Mouse (Mus musculus) thymus, postnatal 4 days (tissue): ENCODE measurements around the gene Dclk1.

ENCODE experiments used
- DNase-seq: peaks from one replicate; pipeline ENCODE4 v3.0.0; 2021

Dclk1 gene

GRCm38 (mm10) chr3:55406616-55407015 lies 164.5 kb downstream of the Dclk1 start:
- no peak for DNase-seq

GRCm38 (mm10) chr3:55411547-55411946 lies 169.4 kb downstream of the Dclk1 start:
- peak; percentile 37 for DNase-seq

GRCm38 (mm10) chr3:55415527-55415950 lies 173.4 kb downstream of the Dclk1 start:
- peak; percentile 39 for DNase-seq

- no peak for DNase-seq
Observed at GRCm38 (mm10) chr3:55418845-55419244, 176.7 kb downstream of the Dclk1 start.

GRCm38 (mm10) chr3:55419334-55419733 lies 177.2 kb downstream of the Dclk1 start:
- no peak for DNase-seq

- DNase-seq = no peak
Observed at GRCm38 (mm10) chr3:55420436-55421083, 178.4 kb downstream of the Dclk1 start.

GRCm38 (mm10) chr3:55423640-55424397 lies 181.7 kb downstream of the Dclk1 start:
- DNase-seq = no peak

GRCm38 (mm10) chr3:55430022-55430549 lies 187.9 kb downstream of the Dclk1 start:
- DNase-seq = no peak

GRCm38 (mm10) chr3:55431223-55431622 lies 189.1 kb downstream of the Dclk1 start:
- DNase-seq = no peak

GRCm38 (mm10) chr3:55434276-55434675 lies 192.1 kb downstream of the Dclk1 start:
- no peak for DNase-seq

- no peak for DNase-seq
Observed at GRCm38 (mm10) chr3:55438824-55439446, 196.8 kb downstream of the Dclk1 start.

GRCm38 (mm10) chr3:55440342-55440741 lies 198.2 kb downstream of the Dclk1 start:
- DNase-seq = no peak

- no peak for DNase-seq
Observed at GRCm38 (mm10) chr3:55442012-55442645, 200.0 kb downstream of the Dclk1 start.

- DNase-seq = no peak
Observed at GRCm38 (mm10) chr3:55443271-55443670, 201.1 kb downstream of the Dclk1 start.

GRCm38 (mm10) chr3:55443725-55444124 lies 201.6 kb downstream of the Dclk1 start:
- no peak for DNase-seq

GRCm38 (mm10) chr3:55446681-55447080 lies 204.5 kb downstream of the Dclk1 start:
- DNase-seq = no peak

GRCm38 (mm10) chr3:55447486-55448460 lies 205.6 kb downstream of the Dclk1 start:
- no peak for DNase-seq

- no peak for DNase-seq
Observed at GRCm38 (mm10) chr3:55449148-55449547, 207.0 kb downstream of the Dclk1 start.

- DNase-seq = no peak
Observed at GRCm38 (mm10) chr3:55451035-55451434, 208.9 kb downstream of the Dclk1 start.

GRCm38 (mm10) chr3:55451877-55452276 lies 209.7 kb downstream of the Dclk1 start:
- DNase-seq = no peak

- no peak for DNase-seq
Observed at GRCm38 (mm10) chr3:55452464-55452863, 210.3 kb downstream of the Dclk1 start.

- DNase-seq = no peak
Observed at GRCm38 (mm10) chr3:55461092-55461491, 218.9 kb downstream of the Dclk1 start.
